Mouse (Mus musculus) testis, postnatal 10 days (tissue): ENCODE results near the gene Lrrfip2.

Experiments used
- DNase-seq: peaks from one replicate; pipeline ENCODE4 v3.0.0; 2021; ENCODE audit warnings: low spot score

Lrrfip2 gene

DNA sequence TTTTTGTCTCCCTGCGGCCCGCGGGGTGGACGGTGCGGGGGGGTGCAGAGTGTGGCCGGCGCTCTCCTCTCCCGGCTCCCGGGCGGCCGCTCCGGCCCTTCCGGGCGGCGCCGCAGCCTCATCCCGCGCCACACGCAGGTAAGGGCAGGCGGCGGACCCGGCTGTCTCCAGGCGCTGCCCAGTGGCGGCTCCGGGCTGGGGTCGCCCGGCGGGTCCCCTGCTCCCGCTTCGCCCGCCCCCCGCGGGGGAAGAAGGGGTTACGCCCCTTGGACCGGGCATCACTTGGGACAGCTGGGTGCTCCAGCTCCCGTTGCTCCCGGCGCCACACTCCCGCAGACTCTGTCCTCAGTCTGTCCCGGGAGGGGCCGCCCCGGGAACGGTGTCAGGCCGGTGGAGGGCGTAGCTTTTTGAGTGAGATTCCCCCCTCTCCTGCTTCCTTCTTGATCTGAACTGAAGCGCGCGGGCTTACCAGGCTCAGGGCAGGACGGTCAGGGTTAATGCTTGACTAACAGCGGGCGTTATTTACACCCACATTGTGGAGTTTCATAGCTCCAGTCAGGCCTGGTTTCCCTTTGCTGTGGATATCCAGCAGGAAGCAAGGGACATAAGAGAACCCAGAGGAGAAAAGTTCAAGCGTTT lies 979 bp downstream of the Lrrfip2 start:
- DNase-seq, result peak; percentile 66

DNA sequence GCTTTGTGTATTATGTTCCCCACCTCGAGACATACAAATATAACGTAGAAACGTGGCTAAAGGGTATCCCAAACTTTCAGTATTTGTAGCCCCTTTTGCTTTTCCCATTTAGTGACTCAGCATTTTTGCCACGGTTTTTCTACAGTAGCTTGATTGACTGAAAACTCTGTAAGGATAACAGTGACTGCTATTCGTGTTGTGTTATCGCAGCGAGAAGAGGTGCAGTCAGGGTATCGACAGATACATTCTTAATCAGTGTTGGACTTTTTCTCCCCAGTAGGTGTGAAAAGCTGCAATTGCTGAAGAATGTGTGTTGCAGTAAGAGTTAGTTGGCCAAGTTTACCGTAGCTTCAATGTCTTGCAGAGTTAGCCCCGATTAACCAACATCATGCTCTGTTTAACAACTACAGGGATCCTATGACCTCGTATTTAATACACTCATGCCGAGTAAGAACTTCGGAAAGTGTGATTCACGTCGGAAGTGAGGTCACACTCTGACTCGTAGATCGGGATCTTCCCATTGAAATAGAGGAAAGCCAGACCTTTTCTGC lies 1.6 kb downstream of the Lrrfip2 start:
- DNase-seq, result no peak

DNA sequence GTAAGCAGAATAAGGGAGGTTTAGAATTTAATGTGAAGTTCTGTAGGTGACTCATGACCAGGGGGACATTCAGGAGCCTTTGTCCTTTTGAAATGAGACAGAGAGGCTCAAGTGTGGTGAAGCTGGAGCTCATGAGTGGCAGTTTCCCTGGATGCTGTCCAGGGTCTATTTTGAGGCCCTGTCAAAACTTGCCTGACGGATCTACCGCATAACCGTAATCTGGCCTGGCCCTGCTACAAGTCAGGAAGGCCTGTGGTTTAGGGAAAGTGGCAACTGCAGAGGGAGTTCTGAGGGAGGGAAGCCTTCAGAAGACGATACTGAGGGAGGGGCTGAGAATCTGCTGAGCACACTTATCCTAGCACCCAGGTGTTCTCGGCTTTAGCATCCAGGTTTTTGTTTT lies 5.1 kb downstream of the Lrrfip2 start:
- no peak for DNase-seq

DNA sequence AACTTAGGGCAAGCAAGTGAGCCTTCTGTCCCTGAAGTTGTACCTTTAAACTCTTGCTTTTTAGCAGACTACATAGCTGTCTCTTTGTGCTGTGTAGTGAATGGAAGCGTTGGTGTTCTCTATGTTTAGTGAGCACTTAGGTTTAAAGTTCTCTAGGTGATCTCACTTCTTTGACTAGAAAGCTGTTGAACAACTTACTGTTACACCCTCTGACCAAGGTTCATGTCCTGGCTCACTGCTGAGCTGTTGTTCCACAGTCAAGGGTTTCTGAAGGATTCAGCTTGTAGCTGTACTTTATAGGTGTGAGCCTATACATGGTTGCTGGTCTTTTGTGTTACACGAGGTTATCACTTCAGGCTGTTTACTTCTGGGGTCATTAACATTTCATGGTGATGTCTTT lies 5.9 kb downstream of the Lrrfip2 start:
- no peak for DNase-seq

DNA sequence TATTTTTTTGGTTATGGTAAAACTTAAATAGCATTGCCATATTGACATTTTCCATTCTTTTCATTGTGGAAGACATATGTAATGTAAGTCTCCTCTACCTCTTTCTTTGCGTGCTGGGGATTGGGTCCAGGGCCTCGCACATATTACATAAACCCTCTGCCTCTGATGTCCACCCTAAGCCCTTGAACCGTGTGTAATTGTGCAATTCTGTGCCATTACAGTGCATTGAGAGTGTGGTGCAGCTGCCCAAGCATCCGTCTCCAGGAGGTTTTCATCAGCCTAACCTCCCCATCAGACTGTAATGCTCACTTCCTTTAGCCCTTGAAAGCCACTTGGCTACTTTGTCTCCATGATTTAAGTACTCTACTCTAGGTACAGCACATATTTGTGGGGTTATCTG lies 7.0 kb downstream of the Lrrfip2 start:
- DNase-seq, result no peak

DNA sequence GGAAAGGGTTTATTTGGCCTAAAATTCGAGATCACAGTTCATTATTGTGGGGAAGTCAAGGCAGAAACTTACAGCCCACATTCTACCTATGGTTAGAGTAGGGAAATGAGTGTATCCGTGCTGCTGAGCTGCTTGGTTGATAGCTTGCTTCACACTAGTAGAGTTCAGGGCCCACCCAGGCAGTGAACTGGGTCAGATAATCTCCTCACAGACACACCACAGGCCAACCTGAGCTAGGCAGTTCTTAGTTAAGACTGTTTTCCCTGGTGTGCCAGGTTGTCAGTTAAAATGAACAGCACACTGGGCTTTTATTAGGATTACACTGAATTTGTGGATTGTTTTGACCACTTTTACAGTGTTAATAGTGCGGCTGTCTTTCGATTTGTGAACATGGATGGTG lies 9.3 kb downstream of the Lrrfip2 start:
- DNase-seq, result no peak

DNA sequence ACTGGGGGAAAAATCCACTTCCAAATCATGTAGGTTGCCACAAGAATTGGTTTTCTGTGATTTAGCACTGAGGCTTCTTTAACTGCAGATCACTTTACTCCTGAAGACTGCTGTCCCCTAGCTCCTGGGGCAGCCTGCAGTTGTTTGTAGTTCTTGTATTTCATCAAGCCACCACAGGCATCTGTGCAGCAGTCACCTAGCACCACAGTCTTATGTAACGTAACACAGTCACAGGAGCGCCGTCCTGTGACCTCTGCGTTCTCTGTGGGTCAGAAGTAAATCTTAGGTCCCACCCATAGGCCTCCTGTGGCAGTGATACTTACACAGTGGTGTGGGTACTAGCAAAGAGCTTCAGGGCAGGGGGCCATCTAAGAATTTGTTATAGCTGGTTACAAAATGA lies 10.4 kb downstream of the Lrrfip2 start:
- DNase-seq, result no peak

DNA sequence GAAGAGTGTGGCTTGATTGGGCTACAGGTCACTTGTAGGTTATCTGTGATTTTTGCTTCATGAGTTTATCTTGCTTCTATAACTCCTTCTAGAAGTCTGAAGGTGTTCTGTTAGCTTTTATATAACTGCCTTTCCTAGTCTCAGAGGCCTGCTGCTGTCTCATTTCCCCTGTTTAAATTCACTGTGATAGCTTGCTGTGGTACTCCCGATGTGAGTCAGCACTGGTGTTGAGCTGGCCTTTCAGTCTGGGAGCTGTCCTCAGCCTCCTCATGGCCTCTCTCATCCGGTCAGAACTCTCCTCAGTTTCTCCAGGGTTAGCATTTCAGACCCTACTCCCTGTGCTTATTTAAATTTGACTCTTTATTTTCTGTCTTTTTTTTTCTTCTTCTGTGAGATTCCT lies 12.7 kb downstream of the Lrrfip2 start:
- DNase-seq, result no peak

DNA sequence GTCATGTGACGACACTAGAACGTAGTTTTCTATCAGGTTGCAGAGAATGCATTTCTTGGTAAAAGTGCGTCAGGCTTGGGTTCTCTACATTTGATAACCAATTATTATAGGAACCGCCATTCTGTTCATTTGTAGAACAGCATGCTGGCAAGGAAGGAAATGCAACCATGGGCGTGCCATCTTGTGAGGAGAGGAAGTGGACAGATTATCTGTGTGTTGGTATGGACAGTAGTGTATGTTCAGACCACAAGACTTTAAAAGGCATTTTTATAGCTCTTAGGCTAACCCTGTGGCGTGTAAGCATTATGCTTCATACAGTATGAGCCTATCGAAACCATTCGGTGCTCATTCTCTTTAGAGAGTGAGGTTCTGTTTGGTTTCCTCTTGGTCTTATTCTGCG lies 20.8 kb downstream of the Lrrfip2 start:
- DNase-seq, result no peak

DNA sequence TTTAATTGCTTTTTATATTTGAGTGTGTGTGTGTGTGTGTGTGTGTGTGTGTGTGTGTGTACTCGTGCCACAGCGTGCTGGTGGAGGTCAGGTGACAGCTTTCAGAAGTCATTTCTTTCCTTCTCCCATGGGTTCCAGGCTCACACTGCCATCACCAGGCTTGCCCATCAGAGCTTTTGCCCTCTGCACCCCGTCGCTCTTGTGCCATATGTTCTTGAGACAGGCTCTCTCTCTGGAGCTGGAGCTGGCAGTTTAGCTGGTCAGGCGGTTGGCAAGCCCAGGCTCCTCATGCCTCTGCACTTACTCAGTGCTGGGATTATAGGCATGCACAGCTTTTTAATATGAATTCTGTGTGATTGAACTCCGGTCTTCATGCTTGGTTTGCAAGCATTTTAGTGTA lies 25.3 kb downstream of the Lrrfip2 start:
- DNase-seq, result no peak

DNA sequence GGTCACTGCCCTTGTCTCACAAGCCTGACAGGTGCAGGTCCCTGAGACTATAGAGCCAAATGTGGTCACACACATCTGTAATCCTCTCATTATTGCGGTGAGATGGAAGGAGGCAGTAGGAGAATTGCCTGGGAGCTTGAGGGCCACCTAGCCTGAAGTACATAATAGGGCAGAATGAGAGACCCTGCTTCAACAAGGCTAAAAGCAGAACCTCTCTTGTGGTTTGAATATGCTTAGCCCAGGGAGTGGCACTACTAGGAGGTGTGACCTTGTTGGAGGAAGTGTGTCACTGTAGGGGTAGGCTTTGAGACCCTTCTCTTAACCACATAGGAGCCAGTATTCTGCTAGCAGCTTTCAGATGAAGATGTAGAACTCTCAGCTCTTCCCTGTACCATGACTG lies 26.0 kb downstream of the Lrrfip2 start:
- no peak for DNase-seq

DNA sequence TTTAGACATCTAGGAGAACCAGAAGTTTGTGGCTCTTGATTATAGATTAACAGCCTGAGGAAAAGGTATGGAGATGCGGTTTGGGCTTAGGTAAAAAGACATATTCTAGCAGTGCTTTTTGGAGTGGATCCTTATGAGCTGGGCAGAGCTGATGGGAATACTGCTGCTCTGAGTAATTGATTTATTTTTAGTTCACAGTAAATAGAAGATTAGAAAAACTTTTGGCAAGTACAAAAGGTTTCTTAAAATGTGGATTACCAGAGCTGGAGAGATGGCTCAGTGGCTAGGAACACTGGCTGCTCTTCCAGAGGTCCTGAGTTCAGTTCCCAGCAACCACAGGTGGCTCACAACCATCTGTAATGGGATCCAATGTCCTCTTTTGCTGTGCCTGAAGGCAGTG lies 27.3 kb downstream of the Lrrfip2 start:
- no peak for DNase-seq

DNA sequence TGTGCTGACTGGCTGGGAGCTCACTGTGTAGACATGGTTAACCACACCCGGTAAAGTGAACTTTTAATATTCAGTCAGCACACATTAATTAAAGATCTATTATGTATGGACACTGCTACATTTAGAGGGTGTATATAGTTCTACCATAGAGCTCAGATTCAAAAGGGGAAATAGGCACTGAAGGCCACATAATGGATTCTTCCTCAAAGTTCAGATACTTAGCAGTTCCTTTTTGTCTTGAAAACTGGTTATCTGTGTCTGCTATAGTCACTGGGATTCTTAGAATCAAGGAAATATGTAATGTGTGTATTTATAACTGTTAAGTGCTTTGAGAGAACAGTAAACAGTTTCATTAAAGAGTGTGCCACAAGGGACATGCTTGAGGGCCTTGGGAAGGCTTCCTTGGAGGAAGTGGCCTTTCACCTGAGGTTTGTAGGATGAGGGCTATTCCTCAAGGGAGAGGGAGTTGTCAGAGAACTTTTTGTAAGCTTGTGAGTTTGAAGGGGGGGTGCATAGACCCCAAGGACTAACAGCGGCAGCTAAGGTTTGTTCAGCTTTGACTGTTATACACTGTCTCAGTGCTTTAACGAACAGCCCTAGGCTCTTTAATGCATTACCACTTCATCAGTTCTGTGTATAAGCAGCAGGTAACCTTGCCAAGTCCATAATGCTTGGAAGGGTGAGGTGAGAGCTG lies 28.3 kb downstream of the Lrrfip2 start:
- no peak for DNase-seq

DNA sequence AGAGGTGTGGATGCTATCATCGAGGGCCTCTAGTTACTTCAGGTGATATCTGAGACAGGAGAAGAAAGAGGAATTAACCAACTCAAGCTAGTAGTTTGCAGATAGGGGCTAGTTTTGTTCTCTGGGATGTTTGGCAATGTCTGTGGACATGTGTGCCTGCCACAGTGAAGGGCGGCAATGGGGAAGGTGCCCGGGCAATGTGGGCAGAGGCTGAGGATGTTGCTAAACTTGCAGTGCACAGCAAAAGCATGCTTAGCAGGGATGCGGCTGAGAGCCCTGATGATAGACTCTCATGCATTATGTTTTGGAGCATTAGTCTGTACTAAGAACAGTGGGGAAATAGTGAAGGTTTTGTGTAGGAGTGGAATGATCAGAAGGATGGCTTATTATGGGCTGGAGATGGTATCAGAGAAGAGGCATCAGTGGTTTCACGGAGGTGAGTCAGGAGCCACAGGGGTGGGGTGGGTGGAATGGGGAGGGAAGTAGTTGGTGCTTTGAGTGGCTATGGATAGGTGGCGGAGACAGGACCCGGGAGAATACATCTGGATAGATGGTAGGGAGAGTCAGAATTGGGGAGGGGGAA lies 28.9 kb downstream of the Lrrfip2 start:
- no peak for DNase-seq

DNA sequence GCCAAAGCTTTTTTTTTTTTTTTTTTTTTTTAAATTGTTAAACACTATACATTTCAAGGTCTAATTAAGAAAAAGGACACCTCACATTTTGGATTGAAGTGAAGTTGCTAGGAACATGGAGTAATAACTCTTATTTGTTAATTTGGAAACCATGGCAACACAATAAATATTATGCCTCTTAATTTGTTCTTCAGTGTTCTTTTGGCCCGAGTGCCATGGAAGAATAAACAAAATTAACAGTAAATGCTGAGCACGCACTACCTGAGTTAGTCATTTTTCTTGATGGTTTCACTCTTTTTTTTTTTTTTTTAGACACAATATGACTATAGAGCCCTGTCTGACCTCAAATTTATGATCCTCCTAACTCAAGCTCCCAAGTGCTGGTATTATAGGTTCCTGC lies 30.6 kb downstream of the Lrrfip2 start:
- DNase-seq, result no peak

DNA sequence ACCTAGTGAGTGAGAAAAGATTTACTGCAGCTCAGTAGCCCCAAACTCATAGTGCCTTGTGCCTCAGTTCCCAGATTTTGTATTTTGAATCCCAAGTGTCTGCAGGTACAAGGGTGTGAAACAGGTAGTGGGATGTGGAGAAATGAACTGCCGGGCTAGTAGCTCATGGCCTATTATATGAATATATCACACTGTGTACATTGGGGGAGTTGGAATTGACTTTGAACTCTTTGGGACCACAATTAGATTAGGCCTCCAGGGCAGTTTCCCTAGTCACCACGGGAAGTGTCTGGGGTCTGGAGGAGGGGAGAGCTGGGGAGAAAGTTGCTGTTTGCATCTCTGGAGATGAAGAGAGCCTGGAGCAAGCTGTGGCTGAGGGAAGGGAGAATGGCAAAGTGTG lies 31.0 kb downstream of the Lrrfip2 start:
- DNase-seq, result no peak

DNA sequence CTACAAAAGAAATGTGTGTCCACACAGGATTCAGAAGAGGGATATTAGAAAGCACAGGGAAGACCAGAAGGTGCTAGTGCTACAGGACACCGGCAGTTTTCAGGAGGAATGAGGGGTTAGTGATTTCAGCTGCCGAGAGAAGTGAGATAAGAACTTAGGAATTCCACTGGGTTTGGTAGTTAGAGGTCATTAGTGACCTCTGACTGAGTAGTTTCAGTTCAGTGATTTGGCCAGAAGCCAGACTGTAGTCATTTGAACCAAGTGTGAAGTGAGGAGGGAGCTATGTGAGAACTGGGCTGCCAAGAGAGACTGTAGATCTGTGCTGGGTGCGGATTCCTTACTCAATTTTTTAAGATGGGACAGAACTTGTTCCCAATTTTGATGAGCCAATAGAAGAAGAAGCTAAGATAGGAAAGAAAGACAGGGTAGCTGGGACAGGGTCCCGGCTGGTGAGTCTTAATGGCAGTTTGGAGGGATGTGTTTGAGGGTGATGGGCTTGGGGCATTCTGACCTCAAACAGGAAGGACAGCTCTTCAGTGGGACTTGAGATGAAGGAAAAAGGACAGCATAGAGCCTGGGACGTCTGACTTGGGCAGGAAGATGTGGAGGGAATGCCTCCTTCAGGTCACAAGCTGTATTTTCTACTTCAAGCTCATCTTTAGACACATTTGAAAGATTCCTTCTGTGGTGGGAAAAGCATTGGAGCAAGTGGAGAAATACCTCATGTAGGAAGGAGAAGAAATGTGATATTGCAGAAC lies 32.0 kb downstream of the Lrrfip2 start:
- no peak for DNase-seq

DNA sequence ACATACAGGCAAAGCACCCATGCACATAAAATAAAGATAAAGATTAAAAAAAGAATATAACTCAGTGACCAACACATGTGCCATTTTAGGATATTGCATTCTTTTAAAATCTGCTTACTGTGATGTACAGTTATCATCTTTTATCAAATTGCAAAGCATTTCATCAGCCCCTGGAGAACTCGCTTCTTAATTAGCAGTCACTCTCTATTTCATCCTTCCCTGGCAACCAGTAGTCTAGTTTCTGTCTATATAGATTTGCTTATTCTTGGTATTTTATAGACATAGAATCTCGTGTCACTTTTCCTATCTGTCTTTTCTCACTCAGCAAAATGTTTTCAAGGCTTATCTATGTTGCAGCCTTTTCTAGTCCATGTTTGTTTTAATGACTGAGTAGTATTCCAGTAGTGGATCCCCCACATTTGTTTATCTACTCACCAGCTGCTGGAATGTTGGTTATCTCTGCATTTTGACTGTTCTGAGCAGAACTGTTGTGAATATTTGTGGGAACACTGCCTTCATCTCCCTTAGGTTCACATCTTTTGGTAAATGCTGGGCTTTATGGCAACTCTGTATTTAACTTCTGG lies 35.0 kb downstream of the Lrrfip2 start:
- DNase-seq, result no peak

DNA sequence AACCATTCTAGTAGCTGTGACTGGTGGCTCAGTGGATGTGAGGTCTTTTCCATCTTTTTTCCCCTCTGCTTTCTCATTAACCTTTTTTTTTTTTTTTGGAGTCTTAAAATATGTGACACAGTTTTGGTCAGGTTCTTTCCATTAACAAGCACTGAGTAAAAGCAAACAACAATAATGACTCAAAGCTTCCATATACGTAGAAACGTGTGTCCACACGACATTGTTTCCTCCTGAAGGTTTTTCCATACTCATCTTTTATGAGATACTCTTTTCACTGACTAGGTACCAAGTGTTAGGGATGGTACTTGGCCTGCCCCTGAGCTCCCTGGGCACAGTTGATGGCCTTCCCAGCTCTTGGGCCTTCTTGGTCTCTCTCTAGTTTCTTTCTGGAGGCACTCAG lies 35.6 kb downstream of the Lrrfip2 start:
- no peak for DNase-seq

DNA sequence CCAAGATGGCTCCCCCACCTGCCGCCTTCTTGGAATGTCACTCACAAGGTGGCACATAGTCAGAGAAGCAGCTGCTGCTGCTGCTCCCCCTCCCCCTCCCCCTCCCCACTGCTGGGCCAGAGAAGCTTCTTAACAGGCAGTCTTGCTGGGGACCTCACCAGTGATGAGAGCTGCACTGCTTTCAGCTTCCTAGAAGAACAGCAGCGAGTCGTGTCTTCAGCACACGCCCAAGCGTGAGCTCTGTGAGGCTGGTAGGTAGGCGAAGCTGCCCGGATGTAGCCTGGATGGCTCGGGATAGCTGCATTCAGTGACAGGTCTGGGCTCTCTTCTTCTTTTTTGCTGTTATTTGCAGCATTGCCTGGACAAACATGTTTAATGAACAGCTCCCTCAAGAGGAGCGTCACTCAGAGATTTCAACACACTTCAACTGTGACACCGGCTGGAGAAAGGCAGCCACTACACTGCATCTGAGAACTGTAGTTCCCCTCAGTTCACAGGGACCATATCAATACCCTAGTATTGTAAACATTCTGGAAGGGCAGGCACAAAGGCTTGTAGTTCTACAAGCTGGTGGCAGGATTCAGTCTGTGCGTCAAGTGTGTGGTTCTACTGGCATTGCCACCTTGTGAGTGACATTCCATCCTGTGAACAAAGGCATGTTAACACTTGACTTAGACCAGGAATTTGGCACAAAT lies 38.5 kb downstream of the Lrrfip2 start:
- DNase-seq, result no peak

DNA sequence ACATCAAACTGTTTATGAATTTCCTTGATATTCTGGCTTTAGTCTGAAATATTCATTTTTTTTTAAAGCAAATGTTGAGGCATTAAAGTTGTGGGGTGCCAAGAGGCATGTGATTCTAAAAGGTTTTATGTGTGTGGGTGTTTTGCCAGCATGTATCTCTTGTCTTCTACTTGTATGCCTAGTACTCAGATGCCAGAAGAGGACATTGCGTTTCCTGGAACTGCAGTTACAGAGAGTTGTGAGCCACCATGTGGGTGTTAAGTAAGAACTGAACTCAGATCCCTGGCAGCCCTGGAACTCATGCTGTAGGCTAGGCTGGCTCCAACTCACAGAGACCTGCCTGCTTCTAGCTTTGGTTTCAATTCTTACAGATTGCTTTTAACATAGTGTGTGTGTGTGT lies 42.2 kb downstream of the Lrrfip2 start:
- DNase-seq, result no peak

DNA sequence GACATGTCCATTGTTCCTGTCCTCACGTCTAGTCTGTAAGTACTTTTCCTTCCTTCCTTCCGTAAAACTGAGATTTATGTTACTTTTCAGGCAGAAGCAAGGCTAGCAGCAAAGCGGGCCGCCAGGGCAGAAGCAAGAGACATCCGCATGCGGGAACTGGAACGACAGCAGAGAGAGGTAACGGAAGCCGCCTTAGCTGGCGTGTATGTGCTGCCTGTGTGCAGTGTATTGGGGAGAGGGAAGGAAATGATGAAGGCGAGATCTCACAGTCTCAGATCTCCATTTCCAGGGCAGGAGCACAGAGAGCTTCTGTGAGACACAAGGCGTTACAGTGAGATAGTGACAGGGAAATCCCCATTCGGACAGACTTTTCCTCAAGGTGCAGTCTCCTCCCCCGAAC lies 43.8 kb downstream of the Lrrfip2 start:
- no peak for DNase-seq
